9 mouse cellular contexts compared by ENCODE assay signal in the genomic region with DNA sequence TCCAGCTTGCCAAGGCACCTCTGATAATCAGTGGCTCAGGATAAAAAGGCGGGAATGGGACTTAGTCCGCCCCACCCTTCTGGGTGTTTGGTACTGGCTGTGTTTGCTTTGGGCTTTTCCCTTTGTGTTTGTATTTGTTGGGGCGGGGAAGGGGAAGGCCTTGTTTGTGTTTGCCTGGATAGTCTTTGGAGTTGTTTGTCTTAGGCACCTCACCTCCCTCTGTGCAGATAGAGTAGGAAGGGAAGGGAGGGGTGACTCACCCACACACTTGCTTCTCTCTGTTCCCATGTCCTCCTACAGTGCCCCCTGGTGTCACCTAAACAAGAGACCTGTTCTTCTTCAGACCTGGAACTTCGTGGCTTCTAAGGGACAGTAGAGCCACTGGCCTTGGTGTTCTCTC. TPM values are rescaled to one million over a fixed set of nuclear protein-coding genes. Genes with fewer than 3 reads are reported as not detected.
DNase-seq lines count a peak whose midpoint lies in the region; ATAC-seq lines count a peak whose summit lies in the region.
"Had no signal": no experiment of that assay in that cellular context is flagged by ENCODE, and none has a peak within 500 bp of the region (broad histone marks: within the 10 kb centered on the region; RNA-seq: fewer than 3 reads in every experiment).

No protein-coding gene starts in this region.

- no peak overlapping the region for H3K4me3 ChIP-seq in liver, embryonic 11.5 days (ENCODE audit: low read depth, low read length)
- H3K4me3 ChIP-seq in stomach, embryonic 15.5 days (replicated peaks): no peak overlapping the region
- H3K4me3 ChIP-seq: heart, embryonic 15.5 days had no signal

- peaks cover 5% of the 10 kb centered on the region for H3K4me1 ChIP-seq in liver, embryonic 11.5 days (replicated peaks; ENCODE audit: control insufficient read depth, insufficient read depth, low read length)
- peaks cover 21% of the 10 kb centered on the region; the same call in 1 of the 2 replicates for H3K4me1 ChIP-seq in stomach, embryonic 15.5 days

- H3K9me3 ChIP-seq in liver, embryonic 11.5 days (ENCODE audit: control insufficient read depth, low read length): no peaks in the 10 kb centered on the region
- no peaks in the 10 kb centered on the region for H3K9me3 ChIP-seq in stomach, embryonic 15.5 days
- H3K9me3 ChIP-seq: heart, embryonic 15.5 days had no signal

- H3K27ac ChIP-seq in liver, embryonic 11.5 days (ENCODE audit: low read depth, low read length): no peak overlapping the region
- peak overlapping the region; percentile 75 for H3K27ac ChIP-seq in stomach, embryonic 15.5 days
- H3K27ac ChIP-seq: heart, embryonic 15.5 days had no signal

- WGBS in liver, embryonic 11.5 days: 53% methylated on average over 4 of the region's 4 CpGs
- WGBS in stomach, embryonic 15.5 days: 41% methylated on average over 4 of the region's 4 CpGs

- peak; percentile 55; the same call in 1 of the 2 replicates for ATAC-seq in liver, embryonic 11.5 days (replicated peaks; ENCODE audit: low FRiP score)
- peak; percentile 75 for ATAC-seq in stomach, embryonic 15.5 days (ENCODE audit: insufficient read depth, low FRiP score, low read depth)

- peaks cover 8% of the 10 kb centered on the region; the same call in 1 of the 2 replicates for H3K27me3 ChIP-seq in liver, embryonic 11.5 days (replicated peaks; ENCODE audit: control insufficient read depth, insufficient read depth, low read length)
- no peaks in the 10 kb centered on the region for H3K27me3 ChIP-seq in stomach, embryonic 15.5 days (replicated peaks)

- H3K4me2 ChIP-seq in liver, embryonic 11.5 days: no peak overlapping the region
- 0 out of 2 replicates have a peak overlapping the region, but pooled peaks have one; percentile 13 for H3K4me2 ChIP-seq in stomach, embryonic 15.5 days
- H3K4me2 ChIP-seq: heart, embryonic 15.5 days had no signal

- intact Hi-C loops in left cerebral cortex, postnatal 14 days (cut with DNase I): no loop called here

- H3K36me3 ChIP-seq in liver, embryonic 11.5 days (ENCODE audit: control insufficient read depth, insufficient read depth, low read length): no peaks in the 10 kb centered on the region
- no peaks in the 10 kb centered on the region for H3K36me3 ChIP-seq in stomach, embryonic 15.5 days
- H3K36me3 ChIP-seq: heart, embryonic 15.5 days had no signal

- DNase-seq in adrenal gland, adult 2 months: peak; percentile 38
- DNase-seq in adrenal gland, adult 18-20 months (ENCODE audit: low spot score in 2 of 2): no peak
- peak; percentile 18 for DNase-seq in urinary bladder, postnatal 25 days (ENCODE audit: low spot score)
- no peak for DNase-seq in urinary bladder, adult 2 months (ENCODE audit: low spot score)
- DNase-seq in liver, embryonic 11.5 days (ENCODE audit: low spot score): no peak
- no peak for DNase-seq in gastrocnemius, adult 8-10 months (ENCODE audit: low spot score in 2 of 2)
- DNase-seq in left cerebral cortex, postnatal 14 days (ENCODE audit: low spot score in 2 of 2): no peak

- no peak overlapping the region for H3K9ac ChIP-seq in liver, embryonic 11.5 days (ENCODE audit: low read depth, low read length)
- H3K9ac ChIP-seq in stomach, embryonic 15.5 days: no peak overlapping the region
- H3K9ac ChIP-seq: heart, embryonic 15.5 days had no signal

RNA-seq across cellular contexts. Expression of a gene that starts 35.1 kb away (rescaled TPM):
- 1 to 10 TPM; 1.7 to 1.8 TPM for total RNA-seq in adrenal gland, adult 2 months (2021)
- 4.1 and 4.8 TPM in 2 replicates for polyA plus RNA-seq in adrenal gland, adult 2 months (2012; rRNA removed)
- 1 to 10 TPM; 1.8 to 2.7 TPM for total RNA-seq in adrenal gland, adult 18-20 months (2021)
- polyA plus RNA-seq in urinary bladder, adult 2 months (2012; rRNA removed): 0.33 and 0.41 TPM in 2 replicates
- 41.7 and 42.4 TPM in 2 replicates for polyA plus RNA-seq in liver, embryonic 11.5 days (2014; fragmentation: Nextera tagmentation; extraction: Ambion mirVana)
- 7.9 and 9.9 TPM in 2 replicates for polyA plus RNA-seq in stomach, embryonic 15.5 days (2015; fragmentation: Nextera tagmentation; extraction: Ambion mirVana)
- total RNA-seq in gastrocnemius, adult 8-10 months (2022): under 1 TPM; 0.24 to 0.32 (median 0.27) TPM
- total RNA-seq in left cerebral cortex, postnatal 14 days (2021): 1 to 10 TPM in 1 of 2 experiments, under 1 TPM in 1; 0.87 to 1.3 TPM

Comparison
In these comparisons a context has a peak if more than half of its experiments do, and no peak if none do; other contexts are left out.
1. DNase-seq: peak in adrenal gland, adult 2 months (single experiment) and urinary bladder, postnatal 25 days (single experiment); none in adrenal gland, adult 18-20 months (0 of 2), urinary bladder, adult 2 months (single experiment), liver, embryonic 11.5 days (single experiment), gastrocnemius, adult 8-10 months (0 of 2) and left cerebral cortex, postnatal 14 days (0 of 2).